Comparison of ENCODE assay signal across 8 mouse cellular contexts in genomic region chr11:94321931-94322400, GRCm38 (mm10). TPM values are rescaled to one million over a fixed set of nuclear protein-coding genes. Genes with fewer than 3 reads are reported as not detected.
DNase-seq lines count a peak whose midpoint lies in the region; ATAC-seq and TF ChIP-seq lines count a peak whose summit lies in the region.

Gene Luc7l3 (minus strand): TSS chr11:94321988.

- no peaks in the 10 kb centered on the region for H3K9me3 ChIP-seq in embryonic facial prominence, embryonic 11.5 days (replicated peaks; ENCODE audit: control insufficient read depth, low read length)
- no peaks in the 10 kb centered on the region for H3K9me3 ChIP-seq in limb, embryonic 11.5 days (ENCODE audit: control insufficient read depth, low read length)
- no peaks in the 10 kb centered on the region for H3K9me3 ChIP-seq in midbrain, embryonic 13.5 days

- 1% methylated on average over 36 of the region's 36 CpGs for WGBS in embryonic facial prominence, embryonic 11.5 days
- WGBS in limb, embryonic 11.5 days: under 1% methylated on average over 36 of the region's 36 CpGs
- WGBS in midbrain, embryonic 13.5 days: under 1% methylated on average over 36 of the region's 36 CpGs
- WGBS in small intestine, adult 2 months: under 1% methylated on average over 36 of the region's 36 CpGs

- peak within 1 kb of the TSS; percentile 100 for H3K4me3 ChIP-seq in embryonic facial prominence, embryonic 11.5 days (ENCODE audit: low read depth, low read length)
- H3K4me3 ChIP-seq in limb, embryonic 11.5 days (ENCODE audit: low read depth, low read length): peak within 1 kb of the TSS; percentile 85
- H3K4me3 ChIP-seq in midbrain, embryonic 13.5 days (replicated peaks): peak within 1 kb of the TSS; percentile 99
- H3K4me3 ChIP-seq in small intestine, adult 2 months (ENCODE audit: low read depth, low read length): peak within 1 kb of the TSS; percentile 99

- no peaks in the 10 kb centered on the region for H3K36me3 ChIP-seq in embryonic facial prominence, embryonic 11.5 days (replicated peaks; ENCODE audit: control insufficient read depth, insufficient read depth, low read depth, low read length)
- peaks cover 3% of the 10 kb centered on the region; the same call in 1 of the 2 replicates for H3K36me3 ChIP-seq in limb, embryonic 11.5 days (ENCODE audit: control insufficient read depth, insufficient read depth, low read length)
- H3K36me3 ChIP-seq in midbrain, embryonic 13.5 days: peaks cover 3% of the 10 kb centered on the region; the same call in 1 of the 2 replicates
- 0 out of 2 replicates have a peak, but pooled peaks cover 3% of the 10 kb centered on the region for H3K36me3 ChIP-seq in small intestine, adult 2 months (ENCODE audit: control insufficient read depth, insufficient read depth, low read length)

- peak within 1 kb of the TSS; percentile 76 for H3K4me2 ChIP-seq in embryonic facial prominence, embryonic 11.5 days (ENCODE audit: low read depth, low read length)
- peak within 1 kb of the TSS; percentile 84 for H3K4me2 ChIP-seq in limb, embryonic 11.5 days (ENCODE audit: low read depth, severe bottlenecking)
- H3K4me2 ChIP-seq in midbrain, embryonic 13.5 days (replicated peaks): peak within 1 kb of the TSS; percentile 90

- H3K4me1 ChIP-seq in embryonic facial prominence, embryonic 11.5 days (ENCODE audit: control insufficient read depth, insufficient read depth, low read length): no peaks in the 10 kb centered on the region
- peaks cover 8% of the 10 kb centered on the region; the same call in 1 of the 2 replicates for H3K4me1 ChIP-seq in limb, embryonic 11.5 days (ENCODE audit: control insufficient read depth, insufficient read depth, low read length)
- peaks cover 52% of the 10 kb centered on the region for H3K4me1 ChIP-seq in midbrain, embryonic 13.5 days (replicated peaks)
- peaks cover 4% of the 10 kb centered on the region; the same call in 1 of the 2 replicates for H3K4me1 ChIP-seq in small intestine, adult 2 months (ENCODE audit: control insufficient read depth, insufficient read depth, insufficient read length, low read length)

- peak; percentile 90 for ATAC-seq in embryonic facial prominence, embryonic 11.5 days (replicated peaks; ENCODE audit: insufficient number of reproducible peaks, low FRiP score, low TSS enrichment, low read depth)
- ATAC-seq in limb, embryonic 11.5 days (ENCODE audit: insufficient number of reproducible peaks, low FRiP score, low TSS enrichment, low read depth): peak; percentile 85
- ATAC-seq in midbrain, embryonic 13.5 days: peak; percentile 94

- H3K9ac ChIP-seq in embryonic facial prominence, embryonic 11.5 days (replicated peaks; ENCODE audit: low read length): peak within 1 kb of the TSS; percentile 99
- H3K9ac ChIP-seq in limb, embryonic 11.5 days (ENCODE audit: low read length): peak within 1 kb of the TSS; percentile 95
- peak within 1 kb of the TSS; percentile 99 for H3K9ac ChIP-seq in midbrain, embryonic 13.5 days (replicated peaks)

- no peaks in the 10 kb centered on the region for H3K27me3 ChIP-seq in embryonic facial prominence, embryonic 11.5 days (ENCODE audit: control insufficient read depth, insufficient read depth, low read length)
- H3K27me3 ChIP-seq in limb, embryonic 11.5 days (ENCODE audit: control insufficient read depth, insufficient read depth, low read length): no peaks in the 10 kb centered on the region
- no peaks in the 10 kb centered on the region for H3K27me3 ChIP-seq in midbrain, embryonic 13.5 days
- no peaks in the 10 kb centered on the region for H3K27me3 ChIP-seq in small intestine, adult 2 months (ENCODE audit: control insufficient read depth, insufficient read depth, low read length)

- DNase-seq in 3134 (ENCODE audit: extremely low read depth, insufficient read length, low spot score): peak; percentile 92
- DNase-seq in adrenal gland, postnatal 25 days: peak; percentile 96
- peak; percentile 95 for DNase-seq in embryonic facial prominence, embryonic 11.5 days (ENCODE audit: low spot score)
- peak; percentile 99 for DNase-seq in heart, adult 11 months
- DNase-seq in kidney, adult 18-20 months: peak; percentile 96
- DNase-seq in limb, embryonic 11.5 days (ENCODE audit: low spot score): peak; percentile 95

- peak within 1 kb of the TSS; percentile 96 for H3K27ac ChIP-seq in embryonic facial prominence, embryonic 11.5 days (replicated peaks; ENCODE audit: low read depth, low read length)
- H3K27ac ChIP-seq in limb, embryonic 11.5 days (replicated peaks; ENCODE audit: low read depth, low read length): peak within 1 kb of the TSS; percentile 92
- H3K27ac ChIP-seq in midbrain, embryonic 13.5 days: peak within 1 kb of the TSS; percentile 98
- peak within 1 kb of the TSS; percentile 85 for H3K27ac ChIP-seq in small intestine, adult 2 months (ENCODE audit: insufficient read depth, low read depth, low read length)

- no peak for TF ChIP-seq CTCF in small intestine, adult 2 months (IDR thresholded peaks at IDR 0.05; ENCODE audit: extremely low read depth, insufficient read length, insufficient replicate concordance, low read depth, low read length)

- peak; percentile 86 for TF ChIP-seq POLR2A in small intestine, adult 2 months (IDR thresholded peaks at IDR 0.05; ENCODE audit: low read depth, low read length)

RNA-seq across cellular contexts. Expression of gene Luc7l3, which starts in this region (rescaled TPM):
- total RNA-seq in adrenal gland, postnatal 25 days (2021): 97.2 and 105 TPM in 2 replicates
- 114 and 126 TPM in 2 replicates for polyA plus RNA-seq in embryonic facial prominence, embryonic 11.5 days (2014; fragmentation: Nextera tagmentation; extraction: Ambion mirVana)
- 123 and 125 TPM in 2 replicates for polyA plus RNA-seq in limb, embryonic 11.5 days (2014; fragmentation: Nextera tagmentation; extraction: Ambion mirVana)
- 165 and 170 TPM in 2 replicates for polyA plus RNA-seq in midbrain, embryonic 13.5 days (2015; fragmentation: Nextera tagmentation; extraction: Ambion mirVana)
- polyA plus RNA-seq in small intestine, adult 2 months (2012; rRNA removed): 0.74 and 1.4 TPM in 2 replicates

Comparison
In these comparisons a context has a peak if more than half of its experiments do, and no peak if none do; other contexts are left out.
1. Peak in every context shown above with its lines: DNase-seq, ATAC-seq, H3K4me3 ChIP-seq and H3K27ac ChIP-seq.
2. RNA of gene Luc7l3 (polyA plus RNA-seq): 165 to 170 TPM in midbrain, embryonic 13.5 days, 114 to 126 TPM in embryonic facial prominence, embryonic 11.5 days and 123 to 125 TPM in limb, embryonic 11.5 days; 0.74 to 1.4 TPM in small intestine, adult 2 months; every median in the first group is over 10 times any median in the second.